Mouse (Mus musculus): Measurements from ENCODE around the gene Rnf207.

Rnf207 gene

DNA sequence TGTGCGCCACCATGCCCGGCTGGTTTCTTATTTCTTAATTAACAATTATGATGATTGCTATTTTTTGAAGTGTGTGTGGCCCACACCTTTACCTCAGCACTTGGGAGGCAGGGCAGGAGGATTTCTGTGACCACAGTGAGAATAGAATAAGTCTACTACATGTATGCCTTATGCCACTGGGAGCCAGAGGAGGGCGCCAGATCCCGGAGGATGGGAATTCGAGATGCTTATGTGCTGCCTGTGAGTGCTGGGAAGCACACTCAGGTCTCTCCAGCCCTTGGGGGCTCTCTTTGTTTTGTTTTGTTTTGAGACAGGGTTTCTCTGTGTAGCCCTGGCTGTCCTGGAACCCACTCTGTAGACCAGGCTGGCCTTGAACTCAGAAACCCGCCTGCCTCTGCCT lies 9.9 kb upstream of the Rnf207 start:
- DNase-seq (ENCODE audit: low read depth): peak; percentile 56

DNA sequence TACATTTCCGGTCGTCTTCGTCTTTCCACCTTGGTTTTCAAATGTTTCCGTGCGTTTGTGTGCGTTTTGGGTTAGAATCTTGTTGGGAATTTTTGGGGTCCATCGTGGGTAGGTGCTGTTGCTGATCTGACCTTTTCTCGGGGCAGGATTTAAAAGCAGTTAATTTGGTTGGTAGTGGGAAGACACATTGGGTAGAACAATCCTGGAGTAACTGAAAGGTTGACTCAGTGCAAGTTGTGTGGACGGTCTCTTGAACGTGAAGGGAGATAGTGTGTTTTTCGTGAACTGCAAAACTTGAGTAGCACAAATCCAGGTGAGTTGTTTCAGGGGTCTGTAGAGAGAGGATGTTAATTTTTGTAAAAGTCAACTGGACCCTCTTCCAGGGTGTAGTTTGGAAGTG lies 7.8 kb upstream of the Rnf207 start:
- no peak for DNase-seq (ENCODE audit: low read depth)

DNA sequence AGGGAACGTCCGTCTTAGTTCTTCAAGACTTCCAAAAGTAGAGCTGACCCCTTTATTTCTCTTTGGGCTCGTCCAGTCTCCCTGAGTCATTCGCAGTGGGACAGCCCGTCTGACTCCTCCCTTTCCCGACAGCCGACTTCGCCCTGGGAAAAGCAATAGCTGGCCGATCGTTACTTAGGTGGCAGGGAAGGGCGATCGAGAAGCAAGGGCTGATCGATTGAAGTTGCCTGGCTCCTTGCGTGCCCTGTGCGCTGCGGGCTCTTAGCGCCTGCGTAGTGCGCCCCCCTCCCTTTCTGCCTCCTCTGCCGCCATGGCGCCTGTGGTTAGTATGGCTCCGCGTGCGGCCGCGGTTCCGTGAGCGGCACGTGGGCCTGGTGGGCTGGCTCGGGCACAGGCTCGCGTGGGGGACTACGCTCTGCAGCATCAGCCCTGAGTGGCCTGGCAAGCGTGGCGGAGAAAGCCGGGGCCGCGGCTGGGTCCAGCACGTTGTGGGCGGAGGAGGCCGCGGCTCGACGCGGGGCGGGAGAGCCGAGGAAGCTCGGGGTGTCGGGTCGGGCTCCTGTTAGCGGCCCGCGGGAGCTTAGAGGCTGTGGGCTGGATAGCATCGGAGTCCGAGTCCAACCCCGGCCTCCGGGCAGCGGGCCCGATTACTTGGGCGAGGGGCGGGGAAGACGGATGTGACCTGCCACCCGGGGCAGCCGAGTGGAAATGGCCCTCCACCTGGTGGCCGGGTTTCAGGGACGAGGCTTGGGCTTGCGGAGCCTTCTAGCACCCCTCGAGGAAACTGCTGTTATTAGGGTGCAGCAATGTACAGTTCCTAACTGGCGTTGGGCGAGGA lies 7.0 kb upstream of the Rnf207 start, which contains the start of gene Rpl22:
Rpl22 (plus strand) TSS at position 169 of the 838 bp plus-strand sequence.
- DNase-seq (ENCODE audit: low read depth): peak; percentile 97

DNA sequence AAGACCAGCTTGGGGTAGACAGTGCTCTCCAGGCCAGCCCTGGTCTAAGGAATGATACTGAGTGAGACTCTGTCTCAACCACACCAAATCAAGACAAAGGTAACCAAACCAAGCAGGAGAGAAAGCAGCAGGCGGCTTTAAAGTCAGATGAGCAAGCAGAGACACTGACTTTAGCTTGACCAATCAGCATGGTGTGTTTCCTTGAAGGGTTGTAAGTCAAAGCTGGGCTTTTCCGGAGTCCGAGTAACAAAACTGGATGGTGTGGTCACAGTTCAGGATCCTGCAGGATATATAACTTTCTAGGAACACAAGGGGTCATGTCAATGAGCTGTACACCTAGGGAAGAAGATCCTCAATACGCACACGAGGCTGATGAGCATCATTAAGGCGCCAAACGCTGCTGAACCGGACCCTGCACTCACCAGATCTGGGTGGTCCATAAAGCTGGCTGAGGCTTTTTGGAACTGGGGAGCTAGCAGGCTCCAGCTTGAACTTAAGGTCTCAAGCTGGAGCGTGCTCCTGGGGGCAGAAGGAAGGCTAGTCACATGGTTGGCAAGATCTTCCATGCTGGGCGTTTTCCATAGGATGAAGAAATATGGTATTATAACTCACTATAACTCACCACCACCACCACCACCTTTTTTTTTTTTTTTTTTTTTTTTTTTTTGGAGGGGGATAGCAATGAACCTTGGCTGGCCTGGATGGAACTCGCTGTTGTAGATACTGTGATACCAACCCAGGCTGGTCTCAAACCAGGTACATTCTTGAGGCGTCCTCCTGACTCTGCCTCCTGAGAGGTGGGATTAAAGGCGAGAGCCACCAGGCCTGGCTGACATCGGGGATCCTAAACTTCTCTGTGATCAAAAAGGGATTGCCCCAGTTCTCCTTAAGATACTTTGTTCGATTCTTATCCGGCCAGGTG lies 6.1 kb upstream of the Rnf207 start:
- DNase-seq (ENCODE audit: low read depth): peak; percentile 31

DNA sequence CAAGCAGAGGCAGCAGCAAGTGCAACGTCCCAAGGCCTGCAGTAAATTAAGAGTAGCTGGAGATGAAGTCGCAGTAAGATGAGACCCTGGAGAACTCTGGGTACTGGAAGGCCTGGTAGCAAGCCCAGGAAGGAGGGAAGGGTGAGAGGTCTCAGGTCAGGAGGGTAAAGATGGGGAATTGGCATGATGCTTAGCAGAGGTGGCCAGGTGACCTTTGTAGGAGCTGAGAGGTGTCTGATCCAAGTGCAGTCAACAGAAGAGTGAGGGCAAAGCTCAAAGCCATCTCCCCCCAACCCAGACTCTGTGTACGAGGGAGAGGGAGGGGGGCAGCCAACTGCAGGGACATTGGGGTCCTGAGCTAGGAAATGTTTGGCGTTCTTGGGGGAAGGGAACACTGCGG lies 2.7 kb upstream of the Rnf207 start:
- no peak for DNase-seq (ENCODE audit: low read depth)

DNA sequence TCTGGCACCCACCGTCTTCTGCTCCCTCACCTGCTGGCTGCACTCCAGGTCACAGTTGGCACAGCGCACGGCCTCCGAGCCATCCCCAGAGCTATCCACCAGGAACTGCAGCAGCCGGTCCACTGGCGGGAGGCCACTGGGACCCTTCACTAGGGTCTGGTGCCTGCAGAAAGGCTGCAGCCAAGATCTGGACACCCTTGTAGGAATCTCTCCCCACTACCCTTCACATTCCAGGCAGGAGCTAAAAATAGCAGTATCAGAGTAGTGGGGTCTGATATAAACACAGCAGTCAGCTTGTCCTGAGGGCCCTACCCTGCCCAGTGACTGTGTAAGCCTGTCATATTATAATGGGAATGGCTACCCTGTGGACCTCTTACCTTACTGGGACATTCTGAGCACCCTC lies 1.2 kb downstream of the Rnf207 start:
- DNase-seq (ENCODE audit: low read depth): no peak

DNA sequence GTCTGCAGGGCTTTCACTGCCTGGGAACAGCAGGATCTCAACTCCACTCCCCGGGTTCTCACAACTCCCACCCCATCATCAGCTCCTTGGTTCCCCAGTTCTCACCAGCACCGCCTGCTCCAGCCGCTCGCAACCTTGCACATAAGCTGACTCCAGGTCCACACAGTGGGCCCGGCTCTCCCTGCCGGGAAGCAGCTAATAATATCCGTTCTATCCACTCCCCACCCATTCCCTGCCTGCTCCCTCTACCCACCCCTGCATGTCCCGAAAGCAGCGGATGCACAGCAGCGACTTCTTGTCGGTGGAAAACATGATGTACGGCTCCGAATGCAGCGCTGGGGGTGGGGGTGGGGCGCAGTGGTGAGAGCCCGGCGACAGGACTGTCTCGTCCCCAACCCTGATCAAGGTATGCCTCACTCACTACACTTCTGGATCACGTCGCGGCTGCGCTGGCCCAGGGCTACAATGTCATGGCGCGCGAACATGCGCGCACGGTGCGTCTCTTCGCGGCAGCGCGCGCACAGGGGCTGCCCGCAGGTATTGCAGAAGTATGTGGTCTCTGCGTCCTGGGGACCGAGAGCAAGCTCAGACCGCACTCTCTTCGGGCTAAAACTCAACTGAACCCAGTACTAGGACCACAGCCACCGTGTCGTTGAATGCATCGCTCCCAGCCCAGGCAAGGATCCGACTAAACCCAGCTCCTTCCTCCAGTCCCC lies 3.1 kb downstream of the Rnf207 start:
- DNase-seq (ENCODE audit: low read depth): no peak

DNA sequence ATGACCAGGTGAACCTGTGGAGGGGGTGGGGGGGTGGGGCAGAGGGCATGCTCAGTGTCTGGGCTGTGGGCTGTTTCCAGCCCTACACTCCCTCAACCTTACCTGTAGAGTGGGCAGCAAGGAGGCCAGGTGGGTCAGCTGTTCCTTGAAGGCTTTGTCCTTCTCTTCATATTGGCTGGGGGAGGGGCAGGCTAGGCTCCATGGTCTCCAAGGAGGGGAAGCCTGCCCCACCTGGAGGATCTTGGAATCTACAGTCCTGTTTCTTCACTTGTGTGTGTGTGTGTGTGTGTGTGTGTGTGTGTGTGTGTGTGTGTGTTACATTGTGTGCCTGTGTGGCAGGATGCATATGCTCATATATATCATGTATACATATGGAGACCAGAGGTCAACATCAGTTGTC lies 4.9 kb downstream of the Rnf207 start:
- peak; percentile 31 for DNase-seq (ENCODE audit: low read depth)

DNA sequence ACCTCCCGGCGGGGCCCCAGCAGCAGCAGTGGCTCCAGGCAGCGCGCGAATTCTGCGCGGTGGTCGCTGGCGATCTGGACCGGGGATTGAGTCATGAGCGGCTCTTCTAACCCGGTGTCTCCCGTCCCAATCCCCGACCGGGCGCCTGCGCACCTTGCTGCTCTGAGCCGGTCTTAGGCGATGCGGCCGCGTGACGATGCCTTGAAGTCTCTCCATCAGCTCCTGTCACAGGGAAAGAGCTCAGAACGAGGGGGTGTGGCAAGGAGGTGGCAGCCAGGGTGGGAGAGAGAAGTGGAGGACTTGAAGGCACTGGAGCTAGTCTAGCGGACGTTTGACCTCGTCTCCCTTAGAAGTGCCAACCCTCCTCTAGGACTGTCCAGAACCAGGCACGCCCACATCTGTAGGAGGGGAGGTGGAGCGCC lies 5.6 kb downstream of the Rnf207 start:
- peak; percentile 31 for DNase-seq (ENCODE audit: low read depth)

DNA sequence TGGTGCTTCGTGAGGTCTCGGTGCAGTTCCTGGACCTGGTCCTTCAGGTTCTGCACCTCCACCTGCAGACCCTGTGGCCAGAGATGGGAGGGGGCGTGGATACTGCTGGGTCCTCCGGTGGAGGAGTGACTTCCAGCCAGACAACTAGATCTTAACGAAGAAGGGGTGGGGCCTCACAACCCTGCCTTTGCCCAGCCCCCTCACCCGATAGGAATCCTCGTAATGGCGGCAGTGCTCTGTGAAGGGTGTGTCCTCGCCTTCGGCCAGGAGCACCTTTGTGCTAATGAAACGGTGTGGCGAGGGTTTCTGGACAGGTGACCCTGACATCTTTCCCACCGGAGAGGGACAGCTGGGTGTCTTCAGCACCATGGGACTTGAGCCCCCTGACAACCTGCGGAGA lies 6.6 kb downstream of the Rnf207 start:
- DNase-seq (ENCODE audit: low read depth): no peak

DNA sequence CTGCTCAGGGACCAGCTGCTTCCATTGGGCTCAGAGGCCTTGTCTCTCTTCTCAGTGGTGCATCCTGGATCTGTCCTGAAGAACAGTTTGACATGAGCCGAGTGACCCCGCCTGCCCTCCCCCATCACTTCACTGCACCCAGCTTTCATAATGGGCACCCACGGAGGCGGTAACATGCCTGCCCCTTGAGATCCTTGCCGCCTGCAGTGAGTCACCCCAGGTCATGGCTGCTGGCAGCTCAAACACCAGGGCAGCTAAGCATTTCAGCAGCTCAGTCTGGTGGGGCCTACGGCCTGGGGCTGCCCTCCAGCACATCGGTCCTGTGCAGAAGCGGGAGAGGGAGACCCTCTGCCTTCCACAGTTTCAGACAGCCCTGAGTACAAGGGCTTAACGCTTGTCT lies 11.3 kb downstream of the Rnf207 start:
- DNase-seq (ENCODE audit: low read depth): no peak

DNA sequence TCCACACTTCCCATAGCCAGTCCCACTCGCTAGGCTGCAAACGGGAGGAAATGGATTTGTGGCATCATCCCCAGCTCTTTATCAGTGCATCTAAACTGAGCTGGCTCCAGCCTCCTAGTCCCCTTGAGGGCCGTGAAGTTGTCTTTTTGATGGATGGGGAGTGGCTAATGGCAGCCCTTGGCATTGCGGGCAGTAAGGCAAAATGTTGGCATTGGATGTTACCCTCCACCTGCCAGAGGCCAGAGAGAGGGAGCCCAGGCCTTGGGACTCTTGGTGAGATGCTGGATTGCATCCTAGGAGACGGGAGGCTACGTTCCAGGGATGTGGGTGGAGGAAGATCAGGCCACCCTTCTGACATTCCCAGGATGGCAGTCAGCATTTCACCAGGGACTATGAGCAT lies 12.8 kb downstream of the Rnf207 start:
- DNase-seq (ENCODE audit: low read depth): no peak

DNA sequence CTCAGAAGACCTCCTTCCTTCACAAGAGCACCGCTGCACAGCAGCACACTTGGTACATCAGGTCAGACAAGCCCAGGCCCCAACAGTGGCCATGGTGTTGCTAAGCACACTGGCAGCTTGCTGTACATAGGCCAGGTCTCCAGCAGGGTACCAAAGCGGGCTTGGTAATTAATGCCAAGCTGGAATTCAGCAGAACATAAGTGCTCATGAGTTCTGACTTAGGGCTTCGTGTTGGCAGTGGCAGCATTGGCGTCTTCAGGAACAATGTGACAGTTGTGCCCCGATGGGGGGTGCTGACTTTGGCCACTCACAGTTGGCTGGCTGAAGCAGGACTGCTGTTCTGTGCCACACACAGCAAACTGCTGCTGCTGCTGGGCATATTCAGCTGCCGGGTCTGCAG lies 14.1 kb downstream of the Rnf207 start:
- no peak for DNase-seq (ENCODE audit: low read depth)

DNA sequence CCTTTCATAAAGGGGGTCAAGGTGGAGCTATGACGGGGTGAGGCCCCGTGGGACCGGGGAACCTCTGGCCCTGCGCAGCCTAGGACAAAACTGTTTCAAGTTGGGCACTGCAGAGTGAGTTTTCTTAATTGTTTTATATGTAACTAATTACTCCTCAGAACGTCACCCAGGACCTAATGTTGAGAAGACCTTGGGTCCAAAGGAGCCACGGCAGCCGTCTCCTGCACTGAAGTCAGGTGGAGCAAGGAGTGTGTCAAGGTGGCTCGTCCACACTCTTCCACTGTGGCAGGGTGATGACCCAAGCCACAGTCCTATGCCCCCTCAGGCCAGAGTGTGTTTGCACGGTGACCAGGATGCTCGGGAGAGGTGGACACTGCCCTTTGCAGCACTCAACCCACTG lies 15.6 kb downstream of the Rnf207 start:
- no peak for DNase-seq (ENCODE audit: low read depth)

DNA sequence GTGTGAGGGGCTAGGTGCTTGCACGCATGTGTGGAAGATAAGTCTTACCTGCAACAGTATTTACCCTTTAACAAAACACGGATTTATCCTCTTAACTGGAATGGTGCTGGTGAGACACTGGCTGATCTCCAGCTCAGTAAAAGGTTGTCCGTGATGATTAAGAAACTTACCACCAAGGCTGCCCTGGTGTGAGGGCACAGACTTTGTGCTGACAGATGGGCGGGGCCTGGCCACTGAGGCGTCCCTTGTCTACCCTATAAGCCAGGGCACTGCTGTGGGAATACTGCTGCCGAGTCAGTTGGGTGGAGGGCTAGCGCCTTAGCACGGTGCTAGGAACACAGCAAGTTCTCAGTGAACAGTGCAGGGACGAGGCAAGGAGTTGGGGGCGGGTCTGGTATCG lies 16.8 kb downstream of the Rnf207 start:
- no peak for DNase-seq (ENCODE audit: low read depth)

DNA sequence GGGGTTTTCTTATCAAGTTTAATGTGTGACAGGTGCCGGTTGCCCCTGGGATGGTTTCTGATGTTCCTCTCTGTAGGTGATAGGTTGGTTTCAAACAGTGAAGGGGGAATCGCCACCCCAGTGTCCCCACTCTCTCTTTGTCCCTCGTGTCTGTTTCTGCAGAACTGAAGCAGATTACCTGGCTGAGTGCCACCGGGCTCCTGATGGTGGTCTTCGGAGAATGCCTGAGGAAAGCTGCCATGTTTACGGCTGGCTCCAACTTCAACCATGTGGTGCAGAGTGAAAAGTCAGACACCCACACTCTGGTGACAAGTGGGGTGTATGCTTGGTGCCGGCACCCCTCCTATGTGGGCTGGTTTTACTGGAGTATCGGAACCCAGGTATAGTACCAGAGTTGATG lies 18.4 kb downstream of the Rnf207 start:
- no peak for DNase-seq (ENCODE audit: low read depth)

DNA sequence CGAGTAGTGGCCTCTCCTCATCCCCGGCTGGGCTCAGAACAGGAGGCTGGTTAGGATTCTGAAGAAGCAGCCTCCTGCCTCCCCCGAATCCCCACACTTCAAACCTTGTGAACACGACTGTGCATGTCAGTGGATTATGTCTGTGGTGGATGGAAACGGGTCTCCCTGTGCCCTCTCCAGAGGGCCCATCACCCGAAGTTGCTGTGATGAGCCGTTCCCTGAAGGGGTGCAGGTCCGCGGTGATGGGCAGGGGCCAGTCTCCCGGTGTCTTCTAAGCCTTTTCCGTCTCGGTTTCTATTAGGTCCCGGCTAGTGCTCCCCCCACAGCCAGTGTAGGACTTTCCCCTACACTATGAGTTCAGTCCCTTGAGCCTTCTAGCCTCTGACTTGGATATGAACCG lies 20.0 kb downstream of the Rnf207 start:
- no peak for DNase-seq (ENCODE audit: low read depth)

DNA sequence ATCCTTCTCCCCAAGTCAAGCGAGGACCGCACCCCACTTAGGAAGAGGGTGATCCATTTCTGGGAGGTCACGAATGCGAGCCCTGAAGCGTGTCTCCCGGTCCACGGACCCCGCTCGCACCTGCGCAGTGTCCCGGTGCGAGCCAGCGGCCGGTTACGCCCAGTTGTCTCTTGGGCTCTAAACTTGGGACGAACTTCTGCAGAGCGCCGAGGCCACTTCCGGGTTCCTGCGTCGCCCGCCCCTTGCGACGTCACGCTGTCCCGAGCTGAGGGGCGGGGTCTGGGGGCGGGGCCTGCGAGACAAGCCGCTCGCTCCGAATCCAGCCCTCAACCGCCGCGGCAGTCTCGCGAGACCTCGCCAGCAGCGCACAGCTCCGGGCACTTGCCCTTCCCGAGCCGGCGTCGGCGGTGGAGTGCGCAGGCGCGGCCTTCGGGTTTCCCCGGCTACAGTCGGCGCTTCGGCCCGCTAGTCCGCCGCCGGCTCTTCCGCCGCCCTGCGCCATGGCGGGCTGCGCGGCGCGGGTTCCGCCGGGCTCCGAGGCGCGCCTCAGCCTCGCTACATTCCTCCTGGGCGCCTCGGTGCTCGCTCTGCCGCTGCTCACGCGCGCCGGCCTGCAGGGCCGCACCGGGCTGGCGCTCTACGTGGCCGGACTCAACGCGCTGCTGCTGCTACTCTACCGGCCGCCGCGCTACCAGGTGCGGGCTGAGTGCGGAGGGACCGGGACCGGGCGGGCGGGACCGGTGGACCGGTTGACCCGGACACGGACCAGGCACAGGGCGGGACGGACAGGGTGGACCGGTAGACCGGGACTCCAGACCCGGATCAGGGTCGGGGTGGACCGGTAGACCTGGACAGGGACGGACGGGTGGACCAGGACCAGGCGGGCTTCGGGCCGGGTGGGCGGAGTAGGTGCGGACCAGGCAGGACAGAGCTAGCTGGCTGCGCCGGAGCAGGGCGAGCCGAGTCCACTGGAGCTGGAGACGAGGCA lies 21.6 kb downstream of the Rnf207 start, which contains the start of gene Icmt:
Icmt (plus strand) TSS at position 354 of the 988 bp plus-strand sequence.
- peak; percentile 100 for DNase-seq (ENCODE audit: low read depth)

DNA sequence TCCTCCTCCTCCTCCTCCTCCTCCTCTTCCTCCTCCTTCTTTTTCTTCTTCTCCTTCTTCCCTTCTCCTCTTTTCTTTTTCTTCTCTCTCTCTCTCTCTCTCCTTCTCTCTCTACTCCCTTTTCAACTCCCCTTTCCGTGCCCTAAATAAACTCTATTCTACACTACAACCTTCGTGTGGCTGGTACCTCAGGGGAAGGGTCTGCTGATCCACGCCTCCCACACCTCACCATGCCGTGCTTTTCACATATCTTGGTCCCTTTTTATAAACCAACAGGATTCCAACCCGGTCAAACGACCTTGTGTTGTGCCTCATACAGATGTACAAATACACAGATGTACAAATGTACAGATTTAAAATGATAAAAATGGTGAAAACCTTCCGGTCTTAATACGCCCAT lies 22.4 kb downstream of the Rnf207 start:
- DNase-seq (ENCODE audit: low read depth): no peak

DNA sequence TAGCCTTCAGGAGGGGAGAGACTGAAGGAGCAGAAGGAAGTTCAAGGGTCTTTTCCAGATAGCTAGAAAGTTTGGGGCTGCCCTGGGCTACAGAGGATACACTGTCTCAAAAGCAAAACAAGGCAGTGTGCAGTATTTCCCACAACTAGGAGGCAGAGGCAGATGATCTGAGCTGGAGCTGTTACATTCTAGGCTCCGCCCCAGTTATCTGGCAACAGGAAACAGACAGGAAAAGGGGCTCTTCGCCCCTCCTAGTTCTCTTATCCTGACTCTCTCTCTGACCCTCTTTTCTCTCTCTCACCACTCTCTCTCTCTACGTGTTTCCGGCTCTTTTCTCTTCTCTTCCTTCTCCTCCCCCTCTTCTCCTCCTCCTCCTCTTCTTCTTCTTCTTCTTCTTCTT lies 22.9 kb downstream of the Rnf207 start:
- DNase-seq (ENCODE audit: low read depth): peak; percentile 47
